Mouse (Mus musculus) adrenal gland, postnatal 10 days (tissue): Measurements from ENCODE around the gene Olfr30. TPM values are rescaled to one million over a fixed set of nuclear protein-coding genes. Genes with fewer than 3 reads are reported as not detected.
"Not testable (repeated sequence)": the region's sequence is repeated elsewhere in the genome, so short reads cannot be mapped to it uniquely, and the experiment has no call there.

Source experiments
- DNase-seq: peaks from one replicate; pipeline ENCODE4 v3.0.0; 2021; ENCODE audit warnings: mixed read lengths
- long read RNA-seq, 2 experiments: library from polyadenylated mRNA; stranded (forward); transcript quantifications; one replicate each; pipeline ENCODE4 v2.0.0; 2021
- total RNA-seq, 2 experiments: library from RNA; stranded (reverse); gene quantifications; 2 replicates each; pipeline ENCODE4 v1.2.3; 2021

Gene Olfr30
- total RNA-seq = not detected
- long read RNA-seq, experiment 1 = 0 reads
- long read RNA-seq, experiment 2 = 0 reads

GRCm38 (mm10) chr11:58462170-58462569 is at the start of gene Olfr30:
Gene Olfr30, minus strand, starts transcription at chr11:58462270.
- no peak for DNase-seq

- DNase-seq = not testable (repeated sequence)
These were observed 47.0 kb upstream of the Olfr30 start for GRCm38 (mm10) chr11:58509058-58509457.

- not testable (repeated sequence) for DNase-seq
These were observed 40.4 kb upstream of the Olfr30 start, which contains the start of gene Olfr331 for GRCm38 (mm10) chr11:58502472-58502871. Gene Olfr331, minus strand, starts transcription at chr11:58502572.

- no peak for DNase-seq
These were observed 37.2 kb upstream of the Olfr30 start for GRCm38 (mm10) chr11:58499290-58499689.

GRCm38 (mm10) chr11:58498761-58499160 is 36.7 kb upstream of the Olfr30 start:
- no peak for DNase-seq

- DNase-seq = no peak
These were observed 30.4 kb upstream of the Olfr30 start, which contains the start of gene Olfr332 for GRCm38 (mm10) chr11:58492455-58492854. Gene Olfr332, minus strand, starts transcription at chr11:58492555.

- no peak for DNase-seq
These were observed 8.5 kb downstream of the Olfr30 start for GRCm38 (mm10) chr11:58453592-58453991.

- no peak for DNase-seq
These were observed 9.3 kb downstream of the Olfr30 start, which contains the start of gene Lypd9 for GRCm38 (mm10) chr11:58452759-58453158. Gene Lypd9, minus strand, starts transcription at chr11:58452923.

GRCm38 (mm10) chr11:58437866-58438265 is 24.2 kb downstream of the Olfr30 start:
- DNase-seq = no peak

GRCm38 (mm10) chr11:58432259-58432658 is 29.8 kb downstream of the Olfr30 start, which contains the start of gene Gm12253:
Gene Gm12253, plus strand, starts transcription at chr11:58432559.
- no peak for DNase-seq

- no peak for DNase-seq
These were observed 41.3 kb downstream of the Olfr30 start, which contains the start of gene 1810065E05Rik for GRCm38 (mm10) chr11:58420815-58421214. Gene 1810065E05Rik, plus strand, starts transcription at chr11:58421111.

GRCm38 (mm10) chr11:58418336-58418735 is 43.7 kb downstream of the Olfr30 start:
- no peak for DNase-seq

GRCm38 (mm10) chr11:58408066-58408465 is 54.0 kb downstream of the Olfr30 start:
- peak; percentile 6 for DNase-seq

Other genes starting within 250 kb of the Olfr30 start
- gene 4930438A08Rik, start 187.5 kb downstream of the Olfr30 start, total RNA-seq = under 1 TPM; 0.21 to 0.36 TPM
- 10 to 100 TPM in 1 of 2 experiments, 1 to 10 TPM in 1; 6.9 to 13.1 TPM for gene Zfp692, start 155.2 kb downstream of the Olfr30 start, total RNA-seq
- gene Zfp672, start 131.9 kb downstream of the Olfr30 start, total RNA-seq = 10 to 100 TPM; 50.9 to 60.2 TPM
- 10 to 100 TPM; 36.6 to 46.1 TPM for gene Sh3bp5l, start 131.5 kb downstream of the Olfr30 start, total RNA-seq
- not detected for gene Lypd8, start 83.2 kb downstream of the Olfr30 start, total RNA-seq
- gene 1810065E05Rik, start 41.2 kb downstream of the Olfr30 start, total RNA-seq = not detected
- gene Gm12253, start 29.7 kb downstream of the Olfr30 start, total RNA-seq = not detected
- gene Lypd9, start 9.3 kb downstream of the Olfr30 start, total RNA-seq = not detected
- gene Olfr332, start 30.3 kb upstream of the Olfr30 start, total RNA-seq = not detected
- not detected for gene Olfr331, start 40.3 kb upstream of the Olfr30 start, total RNA-seq
- gene Olfr330, start 72.6 kb upstream of the Olfr30 start, total RNA-seq = not detected
- not detected for gene Olfr329-ps, start 84.2 kb upstream of the Olfr30 start, total RNA-seq
- gene Olfr328, start 93.4 kb upstream of the Olfr30 start, total RNA-seq = not detected
- gene Olfr224, start 108.3 kb upstream of the Olfr30 start, total RNA-seq = not detected
- not detected for gene Olfr325, start 115.5 kb upstream of the Olfr30 start, total RNA-seq
- gene Olfr324, start 132.8 kb upstream of the Olfr30 start, total RNA-seq = not detected
- gene 2210407C18Rik, start 153.8 kb upstream of the Olfr30 start, total RNA-seq = not detected
- gene Olfr323, start 168.2 kb upstream of the Olfr30 start, total RNA-seq = not detected
- under 1 TPM; 0.36 to 1.00 TPM for gene Trim58, start 178.2 kb upstream of the Olfr30 start, total RNA-seq
- not detected for gene Olfr322, start 196.5 kb upstream of the Olfr30 start, total RNA-seq
- not detected for gene Olfr320, start 218.8 kb upstream of the Olfr30 start, total RNA-seq
- not detected for gene Olfr319, start 236.9 kb upstream of the Olfr30 start, total RNA-seq